Mouse (Mus musculus) retina, adult 2 months (tissue): ENCODE data around the gene Ccdc89.

Experiments used
- DNase-seq: peaks from one replicate; pipeline ENCODE4 v3.0.0-alpha.2; 2012; ENCODE audit warnings: low read depth, low spot score

The Ccdc89 gene

GRCm38 (mm10) chr7:90473511-90473910, 47.1 kb downstream of the Ccdc89 start:
- DNase-seq, result no peak

- peak; percentile 93 for DNase-seq
Measured at GRCm38 (mm10) chr7:90475793-90476312, 49.5 kb downstream of the Ccdc89 start, which contains the start of gene Tmem126b. Tmem126b (minus strand) TSS chr7:90476001.

GRCm38 (mm10) chr7:90476313-90477245, 50.2 kb downstream of the Ccdc89 start, which contains the start of gene Dlg2:
Dlg2 (plus strand) TSS chr7:90476672.
- DNase-seq, result peak; percentile 40
